Mouse (Mus musculus) left cerebral cortex, adult 8-10 months (tissue): ENCODE measurements around the gene Ccdc130. TPM values are rescaled to one million over a fixed set of nuclear protein-coding genes. Genes with fewer than 3 reads are reported as not detected.
A peak's percentile ranks its signal among the peaks of the same experiment; 100 is the strongest.

Experiments used
- DNase-seq, 2 experiments: peaks; one replicate each; pipeline ENCODE4 v3.0.0; 2022; ENCODE audit warnings: low spot score in 2 of 2
- total RNA-seq, 4 experiments: library from RNA; stranded (reverse); gene quantifications; 2 replicates each; pipeline ENCODE4 v1.2.4; 2022

Gene Ccdc130
- total RNA-seq, 4 experiments from 2014 or later = 24.6 to 29.7 (median 27.8) TPM

DNA sequence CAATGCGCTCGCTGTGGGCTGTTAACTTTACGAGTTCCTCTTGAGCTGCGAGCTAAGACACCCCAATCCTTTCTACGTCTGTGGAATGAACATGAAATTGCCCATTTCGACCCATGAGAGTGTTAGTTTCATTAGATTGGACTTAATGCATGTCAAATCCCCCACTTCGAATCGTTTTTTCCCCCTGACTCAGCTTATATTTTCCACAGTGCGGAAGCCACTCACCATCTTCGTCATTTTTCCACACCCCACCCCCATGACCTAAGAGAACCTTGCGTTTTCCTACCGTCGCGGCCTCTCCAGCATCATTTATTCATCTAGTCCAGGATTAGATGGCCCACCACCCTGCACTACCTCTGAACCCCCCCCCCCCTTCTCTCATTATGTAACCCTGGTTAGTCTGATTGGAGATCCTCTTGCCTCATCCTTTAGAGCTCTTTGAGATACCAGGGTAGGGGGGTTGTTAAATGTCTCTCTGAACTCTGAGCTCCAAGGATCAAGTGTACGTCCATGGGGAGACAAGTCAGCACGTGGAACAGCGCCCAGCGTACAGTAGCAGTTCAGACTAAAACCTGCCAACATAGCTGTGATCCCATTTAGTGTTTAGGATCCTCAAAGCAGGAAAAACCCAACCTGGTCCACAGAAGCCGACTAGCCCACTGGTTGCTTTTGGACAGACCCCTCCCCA lies 32.5 kb downstream of the Ccdc130 start:
- DNase-seq = no peak

DNA sequence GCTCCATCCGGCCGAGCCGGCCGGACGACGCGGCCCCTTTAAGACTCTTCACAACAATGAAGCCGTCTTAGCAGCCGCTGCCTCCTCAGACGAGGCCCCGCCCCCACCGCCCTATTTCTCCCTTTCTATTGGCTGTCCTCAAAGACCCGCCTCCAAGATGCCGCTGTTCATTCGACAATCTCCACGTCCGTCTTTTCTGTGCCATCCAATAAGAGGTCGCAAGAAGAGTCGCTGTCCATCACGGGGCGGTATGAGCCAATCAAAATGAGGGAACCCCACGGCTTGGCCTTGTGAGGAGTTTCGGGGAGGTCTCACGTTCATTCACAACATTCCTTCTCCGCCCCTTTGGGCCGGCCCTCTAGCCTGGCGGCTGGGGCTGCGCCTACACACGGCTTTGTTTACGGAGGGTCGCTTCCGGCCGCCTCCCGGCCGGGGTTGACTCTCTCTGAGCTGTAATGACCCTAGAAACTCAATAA lies 33.1 kb downstream of the Ccdc130 start, which contains the start of gene Zswim4:
Gene Zswim4, minus strand, starts transcription at position 58 of the 476 bp plus-strand sequence.
- peak; percentile 99 for DNase-seq

DNA sequence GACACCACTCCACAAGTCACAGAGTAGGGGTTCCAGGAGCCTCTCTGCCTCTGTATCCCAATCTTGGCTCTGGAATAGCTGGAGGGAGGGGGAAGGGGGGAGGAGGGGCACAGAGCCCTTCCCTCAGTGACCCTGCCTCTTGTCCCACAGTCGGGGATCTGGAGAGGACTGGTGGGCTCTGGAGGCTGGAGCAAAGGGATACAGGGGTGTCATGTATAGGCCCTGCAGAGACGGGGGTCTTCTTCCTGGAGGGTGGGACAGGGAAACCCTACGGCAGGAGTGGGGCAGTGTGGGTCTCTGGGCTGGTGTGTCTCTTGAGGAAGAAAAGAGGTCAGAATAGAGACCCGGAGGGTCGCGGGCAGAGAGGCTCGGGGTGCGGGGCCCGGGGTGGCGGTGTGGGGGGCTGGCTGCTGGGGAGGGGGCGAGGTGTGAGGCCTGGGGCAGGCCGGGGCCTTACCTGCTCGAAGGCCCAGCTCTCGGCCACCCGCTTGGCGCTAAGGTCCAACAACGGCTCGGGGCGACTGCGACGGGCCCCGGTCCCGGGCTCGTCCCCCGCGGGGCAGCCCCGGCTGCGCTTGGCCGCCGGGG lies 33.7 kb downstream of the Ccdc130 start:
- no peak for DNase-seq

DNA sequence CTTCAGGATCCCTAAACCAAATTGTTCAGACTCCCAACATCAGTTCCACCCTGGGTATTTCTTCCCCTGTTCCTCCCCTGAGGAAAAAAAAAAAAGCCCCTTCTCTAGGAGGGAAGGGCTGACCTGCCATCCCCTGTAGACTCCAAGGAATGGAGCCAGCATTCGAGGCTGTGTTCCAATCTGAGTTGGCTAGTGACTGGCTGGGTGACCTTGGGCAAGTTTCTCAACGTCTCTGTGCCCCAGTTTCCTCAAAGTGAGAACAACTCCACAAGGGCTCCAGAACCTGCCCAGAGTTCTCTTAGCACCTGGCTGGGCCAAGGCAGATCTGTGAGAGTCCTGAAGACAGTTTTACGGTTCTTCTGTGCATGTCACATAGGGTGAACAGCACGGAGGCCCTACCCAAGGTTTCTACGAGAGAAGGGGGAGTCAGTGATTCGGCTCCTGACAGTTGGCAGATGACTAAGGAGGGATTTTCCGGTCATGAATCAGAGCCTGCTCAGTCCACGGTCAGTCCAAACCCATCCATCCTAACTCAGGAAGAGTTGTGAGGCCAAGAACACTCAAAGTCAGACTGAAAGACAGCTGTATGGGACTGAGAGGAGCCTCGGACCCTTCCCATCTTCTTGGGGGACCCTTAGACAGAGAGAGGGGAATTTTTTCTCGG lies 34.3 kb downstream of the Ccdc130 start:
- DNase-seq = no peak

DNA sequence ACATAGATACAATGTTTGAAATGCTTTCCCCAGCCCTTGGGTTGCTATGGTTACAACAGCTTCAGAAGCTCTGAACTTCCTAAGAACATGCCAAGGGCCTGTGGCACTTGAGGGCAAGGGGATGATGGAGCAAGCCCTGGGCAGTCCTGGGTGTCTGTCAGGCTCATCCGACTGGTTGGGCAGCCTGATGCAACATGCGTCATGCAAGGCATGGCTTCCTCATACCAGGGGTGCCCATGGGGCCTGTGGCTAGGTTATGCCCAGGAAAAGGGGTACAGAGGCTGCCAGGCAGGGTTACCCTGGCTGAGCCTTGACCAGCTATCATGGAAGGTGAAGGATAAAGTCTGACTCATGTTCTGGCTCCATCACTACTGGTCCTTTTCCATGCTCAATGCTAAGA lies 37.1 kb downstream of the Ccdc130 start:
- no peak for DNase-seq

DNA sequence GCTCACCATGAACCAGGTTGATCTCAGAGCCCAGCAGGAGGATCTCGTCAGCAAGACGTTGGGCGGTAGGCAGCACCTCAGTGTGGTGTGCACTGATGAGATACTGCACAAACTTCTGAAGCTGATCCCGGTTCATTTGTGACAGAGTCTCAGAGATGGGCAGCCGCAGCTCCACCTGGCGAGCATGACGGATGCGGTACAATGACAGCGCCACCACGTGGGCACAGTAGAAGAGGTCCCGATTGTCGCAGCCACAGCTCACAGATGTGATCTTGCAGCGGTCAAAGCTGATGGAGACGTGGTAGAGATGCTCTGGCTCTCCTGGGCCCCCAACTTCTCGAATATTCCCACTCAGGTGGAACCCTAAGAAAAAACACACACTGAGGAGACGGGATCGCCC lies 39.4 kb downstream of the Ccdc130 start:
- no peak for DNase-seq

DNA sequence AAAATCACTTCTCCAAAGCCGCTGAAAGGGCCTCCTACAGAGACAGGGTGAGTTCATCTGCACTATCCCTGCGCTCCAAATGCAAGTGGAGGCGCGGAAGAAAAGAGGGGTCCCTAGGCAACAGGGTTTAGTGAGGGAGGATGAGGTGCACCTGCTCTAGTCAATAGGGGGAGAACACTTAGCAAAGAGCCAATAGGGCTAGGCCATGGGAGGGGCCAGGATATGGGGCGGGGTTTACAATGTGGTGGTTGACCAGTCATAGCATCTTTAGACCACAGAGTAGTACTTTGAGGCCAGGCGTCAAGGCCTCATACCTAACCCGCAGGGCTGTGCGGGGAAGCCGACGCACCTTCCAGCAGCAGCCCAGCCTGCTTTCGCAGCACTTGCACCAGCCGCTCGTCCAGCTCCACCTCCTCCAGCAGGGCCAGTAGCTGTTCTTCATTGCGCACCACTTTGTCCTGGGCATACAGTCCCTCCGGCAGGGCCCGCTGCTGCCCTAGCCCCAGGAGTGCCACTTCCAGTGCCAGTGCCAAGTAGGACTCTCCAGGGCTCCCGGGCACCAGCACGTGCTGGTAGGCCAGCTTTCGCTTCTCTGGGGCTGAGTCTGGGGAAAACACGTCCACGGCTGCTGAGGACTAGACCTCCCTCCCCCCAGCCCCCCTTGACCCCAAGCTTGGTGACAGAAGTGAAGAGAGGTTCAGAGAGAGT lies 46.7 kb downstream of the Ccdc130 start:
- DNase-seq = no peak

DNA sequence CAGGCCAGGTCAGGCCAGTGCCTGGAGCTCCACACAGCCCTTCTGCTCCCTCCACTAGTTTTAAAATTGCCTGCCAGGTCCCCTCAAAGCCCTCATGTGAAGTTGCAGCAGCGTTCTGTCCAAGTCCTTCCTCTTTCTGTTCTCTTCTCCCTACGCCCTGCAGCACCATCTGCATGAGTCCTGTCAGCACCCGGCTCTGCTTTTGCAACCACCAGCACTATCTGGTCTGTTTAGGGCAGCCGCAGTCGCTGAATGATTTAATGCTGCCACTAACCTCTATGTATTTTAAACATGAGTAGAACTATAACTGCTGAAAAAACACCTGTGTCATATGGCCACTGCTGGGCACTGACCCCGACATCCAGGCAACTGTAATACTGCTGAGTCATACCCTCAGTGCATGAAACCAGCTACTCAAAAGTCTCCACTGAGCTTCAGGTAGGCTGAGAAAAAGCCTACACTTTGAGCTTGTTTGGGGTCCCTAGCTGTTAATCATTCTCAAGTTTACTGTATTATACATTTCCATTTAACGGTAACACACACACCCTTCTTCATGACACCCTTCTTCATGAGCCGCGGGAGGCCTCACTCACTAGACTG lies 47.5 kb downstream of the Ccdc130 start:
- DNase-seq = no peak

DNA sequence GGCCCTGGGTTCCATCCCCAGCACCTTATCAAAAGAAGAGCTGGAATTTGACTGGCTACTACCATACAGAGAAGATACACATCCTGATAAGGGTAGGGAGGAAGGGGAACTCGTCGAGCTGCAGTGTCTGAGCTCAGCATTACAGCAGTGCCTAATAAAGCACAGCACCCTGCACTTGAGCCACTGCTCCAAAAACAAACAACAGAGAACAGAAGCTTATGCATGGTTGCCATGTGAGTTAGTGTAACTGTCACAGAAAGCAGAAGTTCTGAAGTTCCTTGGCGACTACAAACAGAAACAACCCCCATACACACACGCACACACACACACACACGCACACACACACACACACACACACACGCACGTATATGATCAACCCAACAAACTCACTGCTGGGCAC lies 50.1 kb downstream of the Ccdc130 start:
- no peak for DNase-seq

DNA sequence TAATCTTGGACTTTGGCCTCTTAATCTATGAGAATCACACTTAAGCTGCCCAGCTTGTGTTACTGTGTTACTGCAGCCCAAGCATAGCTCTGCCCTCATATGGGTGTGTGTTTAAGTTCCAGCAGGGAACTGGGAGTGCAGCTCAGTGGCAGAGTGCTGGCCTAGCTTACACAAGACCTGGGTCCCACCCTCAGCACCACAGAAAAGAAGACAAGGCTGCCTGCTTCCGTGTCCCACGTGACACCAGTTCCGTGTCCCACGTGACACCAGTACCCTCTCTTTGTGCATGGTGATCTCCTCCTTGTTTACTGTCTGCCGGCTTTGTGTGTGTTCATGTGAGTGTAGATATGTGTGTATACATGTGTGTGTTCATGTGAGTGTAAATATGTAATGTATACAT lies 52.0 kb downstream of the Ccdc130 start:
- no peak for DNase-seq

DNA sequence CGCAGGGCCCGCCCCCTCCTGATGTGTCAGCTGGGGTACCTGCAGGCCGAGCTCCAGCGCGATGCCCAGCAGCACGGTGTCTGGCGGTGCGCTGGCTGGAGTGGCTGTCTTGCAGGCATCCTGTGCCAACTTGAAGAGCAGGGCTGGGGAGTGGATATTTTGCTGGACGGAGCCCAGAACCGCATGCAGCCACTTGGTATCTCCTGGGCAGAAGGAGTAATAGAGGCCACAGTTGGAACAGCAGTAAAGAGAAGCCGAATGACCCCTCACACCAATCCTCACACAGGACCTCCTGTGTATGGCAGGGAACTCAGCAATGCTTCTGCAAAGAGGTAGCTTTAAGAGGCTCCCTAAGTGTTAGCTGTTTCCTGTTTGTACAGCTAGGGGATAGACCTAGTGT lies 53.0 kb downstream of the Ccdc130 start:
- DNase-seq = no peak

DNA sequence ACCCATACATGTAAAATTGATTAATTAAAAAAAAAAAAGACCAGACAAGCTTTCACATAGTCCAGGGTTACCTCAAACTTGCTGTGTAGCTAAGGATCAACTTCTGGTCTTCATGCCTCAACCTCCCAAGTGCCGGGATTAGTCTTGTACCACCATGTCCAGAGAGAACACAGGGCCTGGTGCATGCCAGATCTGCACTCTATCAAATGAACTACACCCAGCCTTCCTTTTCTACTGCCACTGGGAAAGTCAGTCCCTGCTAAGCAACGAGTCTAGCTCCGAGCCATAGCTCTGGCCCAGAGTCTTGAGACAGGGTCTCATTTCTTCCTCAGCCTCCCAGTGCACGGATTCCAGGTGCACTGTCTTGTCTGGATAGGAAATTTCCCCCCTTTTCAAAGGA lies 56.9 kb downstream of the Ccdc130 start:
- DNase-seq = no peak

DNA sequence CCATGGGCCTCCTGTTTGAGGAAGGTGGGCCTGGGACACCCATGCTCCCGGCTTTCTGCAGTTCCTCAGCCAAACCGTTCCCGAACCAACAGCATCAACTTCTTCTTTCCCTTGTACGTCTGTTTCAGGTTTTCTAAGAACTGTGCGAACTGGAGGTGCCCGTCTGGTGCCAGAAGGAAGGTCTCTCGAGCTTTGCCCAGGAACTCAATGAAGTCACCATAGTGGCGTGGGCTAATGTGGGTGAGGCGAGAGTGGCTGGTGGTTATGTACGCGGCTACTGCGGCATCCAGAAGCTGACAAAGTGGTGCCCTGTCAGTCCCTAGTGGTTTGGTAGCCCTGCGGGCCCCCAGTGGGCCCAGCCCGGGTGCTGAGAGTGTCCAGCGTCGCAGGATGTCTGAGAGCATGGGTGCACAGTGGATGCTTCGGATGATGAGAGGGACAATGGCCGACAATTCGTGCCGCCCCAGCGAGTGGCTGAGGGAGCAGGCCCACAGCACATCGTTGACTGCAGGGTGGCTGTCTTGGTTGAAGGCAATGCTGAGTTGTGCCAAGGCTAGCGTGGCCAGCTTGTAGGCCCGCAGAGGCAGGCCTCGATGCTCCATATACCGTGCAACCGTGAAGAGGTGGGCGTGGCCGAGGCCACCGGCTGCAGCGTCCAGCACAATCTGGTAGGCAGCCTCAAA lies 58.2 kb downstream of the Ccdc130 start:
- DNase-seq = no peak

DNA sequence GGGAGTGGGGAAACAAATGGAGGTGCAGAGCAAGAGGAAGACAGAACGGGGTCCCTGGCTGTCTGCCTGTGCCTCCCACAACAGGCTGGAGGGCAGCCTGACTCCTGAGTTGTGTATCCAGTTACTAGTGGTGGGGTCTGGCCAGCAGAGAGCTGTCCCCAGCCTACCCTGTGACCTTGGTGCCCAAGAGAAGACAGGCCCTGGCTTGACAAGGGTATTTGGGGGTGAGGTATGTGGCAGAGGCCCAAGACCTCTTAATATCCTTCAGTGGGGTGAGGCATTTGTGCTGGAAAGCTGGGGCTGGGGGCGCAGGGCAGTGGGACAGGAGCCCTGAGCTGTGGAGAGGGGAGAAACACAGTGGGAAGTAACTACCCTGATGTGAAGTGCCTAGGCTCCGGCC lies 59.0 kb downstream of the Ccdc130 start:
- no peak for DNase-seq

DNA sequence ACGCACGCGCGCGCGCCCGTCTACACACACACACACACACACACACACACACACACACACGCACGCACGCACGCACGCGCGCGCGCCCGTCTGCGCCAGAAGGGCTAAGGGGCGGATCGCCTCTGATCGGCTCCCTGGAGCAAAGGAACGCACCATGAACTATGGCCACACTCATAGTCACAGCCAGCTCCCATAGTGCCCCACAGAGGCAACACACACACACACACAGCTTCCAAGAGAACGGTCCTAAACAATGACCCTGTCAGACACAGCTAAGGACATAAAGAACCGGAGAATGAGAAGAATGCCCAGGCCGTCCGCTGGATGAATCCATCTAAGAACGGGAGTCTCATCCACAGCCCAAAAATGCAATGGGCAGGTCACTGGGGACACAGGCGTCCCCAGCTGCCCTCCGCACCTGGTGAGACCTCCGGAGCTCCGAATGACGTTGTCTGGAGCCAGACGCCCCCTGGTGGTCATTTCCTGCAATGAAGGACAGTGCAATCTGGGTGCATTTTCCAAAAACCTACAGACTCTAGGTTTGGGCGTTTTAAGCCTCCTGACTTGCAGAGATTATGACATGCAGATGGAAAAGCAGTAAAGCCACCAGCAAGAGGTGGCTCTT lies 59.9 kb downstream of the Ccdc130 start:
- peak; percentile 64 to 76 for DNase-seq

DNA sequence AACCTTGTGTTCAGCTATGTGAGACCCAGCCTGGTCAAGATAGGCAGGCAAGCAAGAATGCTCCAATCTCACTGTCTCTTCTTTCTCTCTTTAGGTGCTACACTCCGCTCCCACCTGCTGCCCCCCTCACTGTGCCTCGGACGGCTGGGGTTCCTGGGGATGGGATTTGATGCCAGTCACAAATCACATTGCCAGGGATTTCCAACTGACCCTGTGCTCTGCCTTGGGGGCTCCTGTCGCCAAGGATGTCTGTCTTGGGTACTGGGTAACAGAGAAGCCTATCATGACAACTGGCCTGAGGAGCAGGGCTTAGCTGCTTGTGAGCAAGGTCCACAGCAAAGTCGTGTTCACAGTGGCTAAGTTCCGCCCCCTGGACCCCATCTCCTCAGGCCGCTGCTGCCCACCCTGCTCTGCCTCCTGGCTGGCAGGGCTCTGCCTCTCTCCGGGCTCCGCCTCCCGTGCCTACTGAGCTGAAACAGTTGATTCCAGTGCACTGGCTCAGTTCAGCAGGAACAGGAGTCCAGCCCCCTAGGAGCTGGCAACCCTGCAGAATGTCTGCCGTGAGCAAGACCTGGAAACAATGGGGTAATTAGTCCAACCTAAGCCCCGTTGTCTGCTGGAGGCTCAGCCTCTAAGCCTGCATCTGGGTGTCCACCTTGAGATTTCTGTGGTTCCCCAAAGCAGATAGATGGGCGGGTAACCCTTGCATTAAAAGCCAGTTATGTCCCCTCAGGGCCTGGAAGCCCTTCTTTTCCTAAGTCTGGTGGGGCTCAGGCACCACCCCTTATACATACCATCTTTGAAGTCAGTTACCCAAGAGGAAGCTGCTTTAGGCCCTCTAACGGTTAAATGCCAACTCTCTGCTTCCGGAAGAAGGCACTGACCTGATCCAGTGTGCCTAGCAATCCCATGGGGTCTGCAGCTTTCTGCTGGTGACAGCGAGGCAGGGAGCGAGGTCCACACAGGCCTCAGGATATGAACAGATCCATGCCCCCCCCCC lies 61.5 kb downstream of the Ccdc130 start:
- no peak for DNase-seq

DNA sequence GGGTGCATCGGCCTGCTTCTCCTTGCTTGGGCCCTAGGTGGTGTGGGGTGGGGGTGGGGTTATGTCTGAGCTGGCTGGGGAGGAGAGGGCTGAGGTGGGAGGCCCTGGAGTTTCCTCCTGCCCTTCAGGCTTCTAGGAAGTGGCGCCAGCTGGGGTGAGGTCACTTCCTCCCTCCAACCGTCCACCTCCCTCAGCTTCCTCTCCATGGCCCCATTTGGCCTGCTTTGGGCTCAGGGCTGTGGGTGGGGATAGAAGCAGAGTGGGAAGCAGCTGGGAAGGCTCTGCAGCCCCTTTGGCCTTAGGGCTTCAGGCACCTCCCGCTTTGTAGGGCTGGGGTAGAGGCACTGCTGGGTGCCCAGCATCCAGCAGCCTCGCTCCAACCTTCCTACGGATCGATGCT lies 62.4 kb downstream of the Ccdc130 start:
- DNase-seq = no peak
